Mouse (Mus musculus): ENCODE data around the gene Mup19. TPM values are rescaled to one million over a fixed set of nuclear protein-coding genes. Genes with fewer than 3 reads are reported as not detected.
"Not testable (repeated sequence)": the region's sequence is repeated elsewhere in the genome, so short reads cannot be mapped to it uniquely, and the experiment has no call there.

Mup19 gene
- polyA plus RNA-seq, 1 experiment from 2014 or later: not detected

DNA sequence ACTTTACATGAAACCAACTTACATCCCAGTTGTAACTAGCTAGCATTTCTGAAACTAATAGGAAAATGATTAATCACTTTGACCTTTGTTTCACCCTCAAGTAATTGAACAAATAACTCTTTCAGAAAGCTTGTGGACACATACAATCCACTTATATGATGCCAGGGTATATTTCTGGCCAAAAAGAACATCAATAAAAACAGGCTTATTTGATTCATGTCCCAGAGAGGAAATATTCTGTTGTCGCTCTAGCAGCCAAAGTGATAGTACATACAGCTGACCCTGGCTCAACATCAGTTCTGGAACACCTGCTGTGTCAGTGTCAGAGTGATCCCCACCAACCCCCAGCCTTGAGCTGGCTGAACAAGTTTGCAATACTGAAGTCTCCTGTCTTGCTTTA, 2.2 kb upstream of the Mup19 start:
- not testable (repeated sequence) for H3K4me3 ChIP-seq (ENCODE audit: low read depth, low read length); H3K4me2 ChIP-seq (ENCODE audit: low read depth, low read length, severe bottlenecking); H3K9me3 ChIP-seq (ENCODE audit: control insufficient read depth, low read length); H3K27me3 ChIP-seq (ENCODE audit: control insufficient read depth, insufficient read depth, low read length); H3K9ac ChIP-seq (ENCODE audit: low read length); H3K27ac ChIP-seq (ENCODE audit: low read depth, low read length); H3K4me1 ChIP-seq (replicated peaks; ENCODE audit: control insufficient read depth, insufficient read depth, low read length); ATAC-seq (replicated peaks; ENCODE audit: low FRiP score); DNase-seq (ENCODE audit: low spot score); H3K36me3 ChIP-seq (ENCODE audit: control insufficient read depth, insufficient read depth, low read length)
- WGBS: 91% methylated on average over 1 of the region's 1 CpGs

Other genes with a start within 250 kb of the Mup19 start
- not detected in 2 replicates for gene Mup17, start 186.4 kb downstream of the Mup19 start, polyA plus RNA-seq (2014; fragmentation: Nextera tagmentation; extraction: Ambion mirVana)
- not detected in 2 replicates for gene Mup18, start 108.1 kb downstream of the Mup19 start, polyA plus RNA-seq (2014; fragmentation: Nextera tagmentation; extraction: Ambion mirVana)
- not detected in 2 replicates for gene Mup5, start 53.0 kb upstream of the Mup19 start, polyA plus RNA-seq (2014; fragmentation: Nextera tagmentation; extraction: Ambion mirVana)